Mouse (Mus musculus): ENCODE measurements around the gene Myo10. TPM values are rescaled to one million over a fixed set of nuclear protein-coding genes. Genes with fewer than 3 reads are reported as not detected.
"Not testable (repeated sequence)": the region's sequence is repeated elsewhere in the genome, so short reads cannot be mapped to it uniquely, and the experiment has no call there.

Myo10 gene
- polyA plus RNA-seq, 1 experiment: 0.45 TPM

DNA sequence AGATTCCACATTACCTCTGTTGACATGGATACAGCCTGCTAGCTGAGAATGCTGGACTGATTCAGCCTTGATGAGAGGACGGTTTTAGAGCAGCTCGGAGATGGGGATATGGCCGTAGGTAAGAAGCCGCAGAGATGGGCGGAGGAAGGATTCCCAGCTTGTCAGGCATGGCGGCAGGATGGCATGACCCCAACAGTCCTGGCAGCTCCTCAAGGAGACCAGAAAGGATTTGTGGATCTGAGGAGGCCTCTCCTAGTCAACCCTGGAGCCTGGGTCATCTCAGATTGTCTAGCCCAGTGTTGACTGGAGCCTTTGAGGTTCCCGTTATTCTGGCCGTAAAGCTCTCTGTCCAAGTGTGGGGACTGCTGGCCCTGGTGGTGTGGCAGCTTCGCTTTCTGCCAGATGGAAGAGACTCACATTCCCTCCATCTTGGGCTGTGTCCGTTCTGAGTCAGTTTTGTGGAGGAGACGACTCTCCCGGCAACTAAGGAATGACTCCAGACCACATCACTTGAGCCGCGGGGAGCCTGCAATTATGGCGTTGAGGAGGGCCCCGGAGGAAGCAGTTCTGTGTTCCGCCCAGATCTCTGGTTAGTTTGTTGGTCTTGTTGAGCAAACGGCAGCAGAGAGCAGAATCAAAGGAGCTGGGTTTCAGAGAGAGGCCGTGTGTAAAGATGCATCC lies 84.7 kb downstream of the Myo10 start:
- H3K9me3 ChIP-seq (ENCODE audit: control insufficient read depth, low read length): no peaks in the 10 kb centered on the region; the same call in 1 of the 2 replicates

GRCm38 (mm10) chr15:25707891-25708290 lies 85.6 kb downstream of the Myo10 start:
- no peaks in the 10 kb centered on the region for H3K27me3 ChIP-seq (ENCODE audit: control insufficient read depth)
- H3K4me3 ChIP-seq (replicated peaks): no peak overlapping the region
- H3K36me3 ChIP-seq (ENCODE audit: control insufficient read depth): no peaks in the 10 kb centered on the region; the same call in 1 of the 2 replicates
- H3K9me3 ChIP-seq (ENCODE audit: control insufficient read depth, low read length): no peaks in the 10 kb centered on the region
- no peaks in the 10 kb centered on the region for H3K4me1 ChIP-seq (ENCODE audit: control insufficient read depth)
- TF ChIP-seq GATA1 (IDR thresholded peaks at IDR 0.05; ENCODE audit: low read length) (no peak), TAL1 (IDR thresholded peaks at IDR 0.05; ENCODE audit: low read length) (no peak)

More for the DNA sequence above, 84.7 kb downstream of the Myo10 start:
- no peaks in the 10 kb centered on the region for H3K4me1 ChIP-seq (ENCODE audit: control insufficient read depth)
- no peaks in the 10 kb centered on the region; the same call in 1 of the 2 replicates for H3K36me3 ChIP-seq (ENCODE audit: control insufficient read depth)
- TF ChIP-seq TAL1 (IDR thresholded peaks at IDR 0.05; ENCODE audit: low read length) (no peak), GATA1 (IDR thresholded peaks at IDR 0.05; ENCODE audit: low read length) (no peak)
- H3K4me3 ChIP-seq (replicated peaks): no peak overlapping the region
- H3K27me3 ChIP-seq (ENCODE audit: control insufficient read depth): no peaks in the 10 kb centered on the region

DNA sequence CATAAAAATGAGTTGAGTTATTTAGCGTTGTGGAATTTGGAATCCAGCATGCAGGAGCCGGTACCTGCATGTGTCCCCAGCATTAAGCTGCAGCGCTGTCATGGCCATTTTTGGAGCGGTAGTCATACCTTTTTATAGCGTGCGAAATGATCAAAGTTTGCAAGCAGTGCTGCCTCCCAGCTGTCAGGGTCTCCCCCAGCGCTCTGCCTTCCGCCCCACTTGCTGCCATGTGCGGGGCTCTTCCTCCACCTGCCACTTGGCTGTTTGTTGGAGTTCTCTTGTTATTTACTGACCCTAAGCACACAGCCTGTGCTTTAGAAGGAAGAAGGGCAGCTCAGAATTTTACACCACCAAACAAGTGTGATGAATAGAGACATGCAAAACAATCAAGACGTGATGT lies 88.6 kb downstream of the Myo10 start:
- Histone ChIP-seq H3K36me3 (ENCODE audit: control insufficient read depth) (peaks cover 2% of the 10 kb centered on the region; the same call in 1 of the 2 replicates), H3K27me3 (ENCODE audit: control insufficient read depth) (no peaks in the 10 kb centered on the region), H3K4me3 (replicated peaks) (no peak overlapping the region), H3K4me1 (ENCODE audit: control insufficient read depth) (no peaks in the 10 kb centered on the region), H3K9me3 (ENCODE audit: control insufficient read depth, low read length) (no peaks in the 10 kb centered on the region)
- TF ChIP-seq TAL1 (IDR thresholded peaks at IDR 0.05; ENCODE audit: low read length): no peak
- TF ChIP-seq GATA1 (IDR thresholded peaks at IDR 0.05; ENCODE audit: low read length): no peak

GRCm38 (mm10) chr15:25712877-25713276 lies 90.6 kb downstream of the Myo10 start:
- Histone ChIP-seq H3K4me3 (replicated peaks) (no peak overlapping the region), H3K27me3 (ENCODE audit: control insufficient read depth) (no peaks in the 10 kb centered on the region), H3K4me1 (ENCODE audit: control insufficient read depth) (no peaks in the 10 kb centered on the region), H3K36me3 (ENCODE audit: control insufficient read depth) (peaks cover 2% of the 10 kb centered on the region; the same call in 1 of the 2 replicates), H3K9me3 (ENCODE audit: control insufficient read depth, low read length) (no peaks in the 10 kb centered on the region)
- TF ChIP-seq TAL1 (IDR thresholded peaks at IDR 0.05; ENCODE audit: low read length) (no peak), GATA1 (IDR thresholded peaks at IDR 0.05; ENCODE audit: low read length) (no peak)

DNA sequence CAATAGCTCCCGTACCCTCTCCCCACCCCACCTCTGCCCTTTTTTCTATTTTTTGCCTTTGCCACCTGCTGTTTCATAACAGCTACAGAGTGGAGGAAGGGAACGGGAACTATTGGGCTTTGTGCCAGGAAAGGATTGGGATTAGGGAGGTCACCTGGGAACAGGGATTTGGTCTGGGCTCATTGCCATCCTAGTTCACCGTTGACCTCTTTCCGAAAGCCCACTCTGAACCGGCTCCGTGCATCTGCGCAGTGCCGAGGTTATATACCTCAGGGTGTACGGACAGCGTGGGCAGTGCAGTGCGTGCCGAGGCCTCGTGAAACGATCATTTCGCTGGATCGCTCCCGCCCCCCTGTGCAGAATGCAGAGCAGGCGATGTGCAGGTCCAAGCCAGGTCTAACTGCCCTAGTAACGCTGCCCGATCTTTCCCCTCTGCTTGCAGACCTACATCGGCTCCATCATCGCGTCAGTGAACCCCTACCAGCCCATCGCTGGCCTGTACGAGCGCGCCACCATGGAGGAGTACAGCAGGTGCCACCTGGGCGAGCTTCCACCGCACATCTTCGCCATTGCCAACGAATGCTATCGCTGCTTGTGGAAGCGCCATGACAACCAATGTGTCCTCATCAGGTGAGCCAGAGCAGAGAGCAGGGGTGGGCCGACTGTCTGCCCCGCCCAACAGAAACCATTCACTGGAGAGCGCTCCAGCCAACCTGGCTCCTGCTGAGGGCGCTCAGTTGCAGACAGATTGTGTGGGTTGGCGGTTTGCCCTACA lies 91.4 kb downstream of the Myo10 start:
- TF ChIP-seq TAL1 (IDR thresholded peaks at IDR 0.05; ENCODE audit: low read length) (no peak), GATA1 (IDR thresholded peaks at IDR 0.05; ENCODE audit: low read length) (no peak)
- H3K4me3 ChIP-seq (replicated peaks): no peak overlapping the region

DNA sequence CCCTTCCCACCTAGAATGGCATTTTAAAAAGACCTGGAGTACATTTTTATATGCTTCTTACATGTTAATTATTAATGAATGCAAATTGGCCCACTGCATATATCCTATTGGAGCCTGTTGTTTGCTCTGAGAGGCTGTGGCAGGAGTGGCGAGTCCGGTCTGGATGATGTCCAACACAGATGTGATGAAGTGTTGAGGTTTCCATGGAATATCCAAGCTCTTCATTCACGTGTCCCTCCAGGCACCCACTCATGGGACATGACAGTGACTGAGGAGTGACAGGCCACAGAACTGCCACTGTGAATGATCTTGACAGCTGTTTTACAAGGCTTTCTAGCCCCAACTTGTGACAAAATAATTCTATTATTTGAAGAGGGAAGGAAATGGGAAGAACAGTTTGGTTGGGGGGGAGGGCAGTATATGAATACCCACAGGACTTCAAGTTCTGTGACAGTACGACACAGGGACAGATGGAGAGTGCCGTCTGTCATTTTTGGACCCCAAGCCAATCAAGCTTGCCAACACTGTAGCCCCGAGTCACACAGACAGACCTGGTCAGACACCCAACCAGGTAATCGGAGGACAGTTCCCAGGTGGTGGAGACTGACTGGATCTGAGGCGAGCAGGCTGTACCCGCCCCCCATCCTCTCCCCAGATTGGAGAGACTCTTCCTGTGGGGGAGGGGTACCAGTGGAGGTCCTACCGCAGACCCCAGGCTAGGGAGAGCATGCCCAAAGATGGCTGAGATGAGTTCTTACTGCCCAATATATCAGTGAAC lies 93.1 kb downstream of the Myo10 start:
- Histone ChIP-seq H3K4me3 (replicated peaks) (no peak overlapping the region), H3K9me3 (ENCODE audit: control insufficient read depth, low read length) (no peaks in the 10 kb centered on the region), H3K27me3 (ENCODE audit: control insufficient read depth) (no peaks in the 10 kb centered on the region), H3K4me1 (ENCODE audit: control insufficient read depth) (no peaks in the 10 kb centered on the region), H3K36me3 (ENCODE audit: control insufficient read depth) (peaks cover 2% of the 10 kb centered on the region; the same call in 1 of the 2 replicates)
- TF ChIP-seq GATA1 (IDR thresholded peaks at IDR 0.05; ENCODE audit: low read length): no peak
- TF ChIP-seq TAL1 (IDR thresholded peaks at IDR 0.05; ENCODE audit: low read length): no peak

More for the DNA sequence above, 91.4 kb downstream of the Myo10 start:
- Histone ChIP-seq H3K9me3 (ENCODE audit: control insufficient read depth, low read length) (no peaks in the 10 kb centered on the region), H3K36me3 (ENCODE audit: control insufficient read depth) (peaks cover 2% of the 10 kb centered on the region; the same call in 1 of the 2 replicates), H3K4me1 (ENCODE audit: control insufficient read depth) (no peaks in the 10 kb centered on the region), H3K27me3 (ENCODE audit: control insufficient read depth) (no peaks in the 10 kb centered on the region)

DNA sequence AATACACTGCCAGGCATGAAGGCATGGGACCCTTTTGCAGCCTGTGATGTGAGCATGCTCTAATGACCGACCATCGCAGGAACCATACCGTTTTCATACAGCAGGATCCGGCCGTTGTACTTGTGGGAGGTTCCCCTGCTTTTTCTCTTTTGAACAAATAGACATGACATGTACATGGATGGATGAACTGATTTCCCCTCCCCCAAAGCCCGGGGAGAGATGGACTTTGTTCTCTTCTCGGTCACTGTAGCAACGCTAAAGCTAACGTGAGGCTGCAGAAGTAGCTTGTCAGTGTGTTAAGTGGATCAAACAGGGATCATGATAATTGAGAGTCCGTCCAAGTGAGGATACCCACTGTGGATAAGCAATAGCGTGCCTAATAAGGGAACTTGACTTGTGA lies 93.7 kb downstream of the Myo10 start:
- H3K4me3 ChIP-seq (replicated peaks): no peak overlapping the region
- H3K36me3 ChIP-seq (ENCODE audit: control insufficient read depth): peaks cover 2% of the 10 kb centered on the region; the same call in 1 of the 2 replicates
- no peaks in the 10 kb centered on the region for H3K27me3 ChIP-seq (ENCODE audit: control insufficient read depth)
- H3K9me3 ChIP-seq (ENCODE audit: control insufficient read depth, low read length): no peaks in the 10 kb centered on the region
- TF ChIP-seq TAL1 (IDR thresholded peaks at IDR 0.05; ENCODE audit: low read length) (no peak), GATA1 (IDR thresholded peaks at IDR 0.05; ENCODE audit: low read length) (no peak)
- no peaks in the 10 kb centered on the region for H3K4me1 ChIP-seq (ENCODE audit: control insufficient read depth)

GRCm38 (mm10) chr15:25717006-25717405 lies 94.7 kb downstream of the Myo10 start:
- H3K36me3 ChIP-seq (ENCODE audit: control insufficient read depth): peaks cover 2% of the 10 kb centered on the region; the same call in 1 of the 2 replicates
- H3K4me1 ChIP-seq (ENCODE audit: control insufficient read depth): no peaks in the 10 kb centered on the region

GRCm38 (mm10) chr15:25718104-25718503 lies 95.8 kb downstream of the Myo10 start:
- H3K4me1 ChIP-seq (ENCODE audit: control insufficient read depth); H3K36me3 ChIP-seq (ENCODE audit: control insufficient read depth); H3K9me3 ChIP-seq (ENCODE audit: control insufficient read depth, low read length): not testable (repeated sequence)

More at GRCm38 (mm10) chr15:25717006-25717405, 94.7 kb downstream of the Myo10 start:
- no peaks in the 10 kb centered on the region for H3K27me3 ChIP-seq (ENCODE audit: control insufficient read depth)
- no peak overlapping the region for H3K4me3 ChIP-seq (replicated peaks)
- no peaks in the 10 kb centered on the region for H3K9me3 ChIP-seq (ENCODE audit: control insufficient read depth, low read length)
- no peak for TF ChIP-seq TAL1 (IDR thresholded peaks at IDR 0.05; ENCODE audit: low read length)
- TF ChIP-seq GATA1 (IDR thresholded peaks at IDR 0.05; ENCODE audit: low read length): no peak

More at GRCm38 (mm10) chr15:25718104-25718503, 95.8 kb downstream of the Myo10 start:
- not testable (repeated sequence) for H3K27me3 ChIP-seq (ENCODE audit: control insufficient read depth); H3K4me3 ChIP-seq (replicated peaks)
